Mouse (Mus musculus) retina, postnatal 7 days (tissue): Measurements from ENCODE around the gene Rnf141.

Experiments used
- DNase-seq: peaks from one replicate; pipeline ENCODE4 v3.0.0-alpha.2; 2012; ENCODE audit warnings: low read depth, low spot score

The Rnf141 gene

GRCm38 (mm10) chr7:110768451-110769064 is 75.7 kb downstream of the Rnf141 start:
- no peak for DNase-seq

GRCm38 (mm10) chr7:110768001-110768400 is 76.3 kb downstream of the Rnf141 start, which contains the start of gene Ampd3:
TSS of gene Ampd3 (plus strand) at chr7:110768206.
- no peak for DNase-seq

GRCm38 (mm10) chr7:110762605-110763180 is 81.6 kb downstream of the Rnf141 start:
- DNase-seq: no peak

- DNase-seq: no peak
These were observed 87.8 kb downstream of the Rnf141 start for GRCm38 (mm10) chr7:110756440-110756839.

GRCm38 (mm10) chr7:110753926-110754330 is 90.3 kb downstream of the Rnf141 start:
- no peak for DNase-seq

GRCm38 (mm10) chr7:110753310-110753709 is 90.9 kb downstream of the Rnf141 start:
- DNase-seq: no peak

- DNase-seq: no peak
These were observed 92.6 kb downstream of the Rnf141 start for GRCm38 (mm10) chr7:110751634-110752033.

GRCm38 (mm10) chr7:110750834-110751233 is 93.4 kb downstream of the Rnf141 start:
- no peak for DNase-seq
